Mouse (Mus musculus): Measurements from ENCODE around the gene Kcnj14.

Gene Kcnj14

GRCm38 (mm10) chr7:45824598-45824997 is at the start of gene Kcnj14:
Gene Kcnj14, minus strand, starts transcription at chr7:45824782.
- in situ Hi-C loops (cut with MboI, MseI): no loop called here

DNA sequence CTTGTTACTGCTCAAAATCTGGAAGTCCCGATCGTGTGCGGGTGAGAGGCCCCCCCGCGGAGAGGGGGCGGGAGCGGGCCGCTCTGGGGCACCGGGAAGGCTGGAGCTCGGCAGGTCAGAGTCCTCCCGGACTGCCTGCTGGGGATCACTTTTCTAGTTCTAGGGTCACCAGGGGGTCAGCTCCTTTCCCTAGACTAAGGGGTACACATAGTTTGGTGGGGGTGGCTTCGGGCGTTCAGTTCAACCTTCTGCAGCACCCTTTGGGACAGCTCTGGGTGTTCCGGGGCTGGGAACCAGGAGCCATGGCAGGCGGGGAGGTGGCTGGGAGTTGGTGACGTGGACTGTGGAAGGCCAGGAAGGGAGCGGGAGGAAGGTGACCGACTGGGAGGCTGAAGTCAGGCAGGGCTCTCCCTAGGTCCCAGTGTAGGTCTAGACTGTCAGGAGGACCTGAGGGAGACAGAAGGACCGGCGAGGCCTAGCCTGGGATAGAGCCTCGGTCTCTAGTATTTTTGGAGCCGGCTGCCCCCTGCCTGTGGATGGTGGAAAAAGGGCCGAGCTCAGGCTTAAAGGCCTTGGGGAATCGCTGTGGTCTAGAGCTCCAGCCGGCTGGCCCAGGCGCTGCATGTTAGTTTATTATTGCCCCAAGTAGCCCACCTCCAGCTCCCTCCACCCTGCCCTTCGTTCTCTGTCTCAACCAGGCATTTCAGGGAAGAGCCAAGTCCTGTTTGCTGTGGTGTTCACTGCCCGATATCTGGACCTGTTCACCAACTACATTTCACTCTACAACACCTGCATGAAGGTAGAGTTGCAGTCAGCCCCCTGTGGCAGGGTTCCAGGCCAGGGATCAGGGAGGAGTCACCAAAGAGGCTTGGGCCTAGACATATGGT is 48.7 kb upstream of the Kcnj14 start:
- in situ Hi-C loops (cut with MboI, MseI): no loop called here

- in situ Hi-C loops (cut with MboI, MseI): no loop called here
Measured at GRCm38 (mm10) chr7:45872624-45873023, 48.0 kb upstream of the Kcnj14 start, which contains the start of gene Kdelr1. Gene Kdelr1, plus strand, starts transcription at chr7:45872772.

DNA sequence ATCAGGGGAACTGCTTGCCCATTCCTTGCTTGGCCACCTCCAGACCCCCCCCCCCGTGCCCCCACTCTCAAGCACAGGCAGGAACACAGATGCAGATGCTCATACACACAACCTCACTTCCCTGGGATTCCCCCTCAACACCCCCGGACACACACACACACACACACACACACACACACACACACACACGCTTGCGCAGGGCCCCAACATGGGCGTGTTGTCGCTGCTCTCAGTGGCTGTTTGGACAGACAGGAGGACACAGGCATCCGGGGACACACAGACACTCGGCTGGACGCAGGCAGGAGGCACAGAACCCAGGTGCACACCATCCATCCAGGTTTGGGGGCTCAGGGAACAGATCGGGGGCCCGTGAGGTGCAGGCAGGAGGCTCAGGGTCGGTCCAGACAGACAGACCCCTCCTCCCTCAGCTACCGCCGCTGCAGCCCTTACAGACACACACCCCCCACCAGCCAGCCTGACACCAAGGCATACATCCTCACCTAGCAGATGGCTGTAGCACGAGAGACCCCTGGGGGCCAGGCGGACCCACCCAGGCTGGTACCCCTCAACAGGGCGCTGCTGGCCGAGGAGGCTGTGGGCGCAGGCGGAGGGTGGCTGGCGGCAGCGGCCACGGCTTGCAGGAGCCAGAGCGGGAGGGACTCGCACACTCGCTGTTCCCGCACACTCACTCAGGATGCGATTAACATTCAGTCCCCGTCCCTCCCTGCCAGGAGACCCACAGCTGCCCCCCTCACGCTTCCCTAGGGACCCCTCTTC is 45.9 kb upstream of the Kcnj14 start:
- in situ Hi-C loops (cut with MboI, MseI): no loop called here

DNA sequence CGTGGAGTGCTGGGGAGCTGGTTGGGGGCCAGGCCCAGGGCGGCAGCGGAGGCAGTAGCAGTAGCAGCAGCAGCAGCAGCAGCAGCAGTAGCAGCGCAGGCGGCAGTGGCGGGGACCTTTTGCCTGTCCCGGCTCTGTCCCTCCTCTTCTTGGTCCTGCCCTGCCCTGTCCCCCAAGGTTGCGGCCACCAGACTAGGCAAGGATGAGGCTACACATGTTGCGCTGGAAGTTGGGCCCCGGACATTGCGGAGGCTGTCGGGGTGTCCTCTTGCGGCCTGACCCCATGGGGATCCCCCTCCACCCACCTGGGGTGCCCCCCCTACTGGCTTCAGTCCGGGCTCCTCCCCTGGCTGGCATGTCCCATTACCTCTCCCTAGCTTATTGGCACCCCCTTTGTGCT is 45.2 kb upstream of the Kcnj14 start:
- in situ Hi-C loops (cut with MboI, MseI): no loop called here

DNA sequence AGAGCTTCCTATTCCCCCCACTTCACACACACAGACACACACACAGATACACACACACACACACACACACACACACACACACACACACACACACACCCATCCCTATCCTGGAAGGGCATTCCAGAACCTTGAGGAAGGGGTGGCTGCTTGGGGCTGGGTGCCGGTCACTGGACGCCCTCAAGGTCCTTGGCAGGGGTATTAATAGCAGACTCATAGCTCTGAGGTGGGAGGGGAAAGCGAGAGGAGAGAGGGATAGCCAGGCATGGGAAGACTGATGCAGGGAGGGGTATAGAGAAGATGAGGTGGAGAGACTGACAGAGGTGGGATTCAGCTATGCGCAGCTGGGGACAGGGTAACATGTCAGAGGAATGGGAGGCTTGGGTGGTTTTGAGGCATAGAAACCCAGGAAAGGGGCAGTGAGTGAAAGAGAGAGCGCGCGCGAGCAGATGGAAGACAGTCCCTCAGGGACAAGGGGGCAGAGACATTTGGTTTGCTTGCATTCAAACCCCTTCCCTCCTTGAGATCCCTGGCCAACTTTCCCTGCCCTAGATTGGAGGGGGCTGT is 44.6 kb upstream of the Kcnj14 start:
- in situ Hi-C loops (cut with MboI, MseI): no loop called here

- in situ Hi-C loops (cut with MboI, MseI): no loop called here
Measured at GRCm38 (mm10) chr7:45867871-45868270, 43.3 kb upstream of the Kcnj14 start.

DNA sequence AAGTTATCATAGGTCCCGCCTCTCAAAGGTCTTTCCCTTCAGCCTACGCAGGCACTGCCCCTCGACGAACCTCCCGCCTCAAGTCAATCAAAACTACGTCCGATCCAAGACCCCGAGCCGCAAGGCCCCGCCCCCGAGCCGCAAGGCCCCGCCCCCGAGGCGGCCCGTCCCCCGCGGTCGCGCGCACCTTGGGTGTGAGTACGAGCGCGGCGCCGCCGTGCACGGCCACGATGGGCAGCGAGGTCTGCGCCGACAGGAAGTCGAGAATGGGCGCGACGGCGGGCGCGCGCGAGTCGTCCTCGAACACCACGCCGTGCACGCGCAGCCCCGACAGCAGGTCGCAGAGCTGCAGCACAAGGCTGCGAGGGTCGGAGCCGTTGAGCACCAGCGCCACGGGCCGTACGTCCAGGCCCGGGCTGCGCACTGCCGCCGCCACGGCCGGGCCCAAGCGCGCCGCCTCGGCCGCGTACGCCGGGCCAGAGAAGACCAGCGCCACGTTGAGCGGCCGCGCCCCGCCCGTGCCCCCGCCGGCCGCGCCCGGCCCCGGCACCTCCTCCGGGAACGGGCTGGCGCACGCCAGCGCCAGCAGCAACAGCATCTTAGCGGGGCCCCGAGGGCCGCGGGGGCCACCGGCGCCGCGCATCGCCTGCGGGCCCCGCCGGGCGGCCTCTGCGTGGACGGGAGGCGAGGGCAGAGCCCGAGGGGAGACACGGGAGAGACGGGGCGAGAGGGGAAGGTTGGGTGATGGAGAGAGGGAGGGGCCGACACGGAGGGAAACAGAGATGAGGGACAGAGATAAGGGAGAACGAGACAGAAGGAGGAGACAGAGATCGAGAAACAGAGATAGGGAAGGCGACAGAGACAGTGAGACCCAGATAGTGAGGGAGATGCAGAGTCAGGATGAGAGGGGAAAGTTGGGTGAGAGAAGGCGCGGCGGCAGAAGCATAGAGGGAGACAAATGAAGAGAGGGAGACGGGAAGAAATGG is 41.6 kb upstream of the Kcnj14 start:
- in situ Hi-C loops (cut with MboI, MseI): no loop called here

GRCm38 (mm10) chr7:45864435-45864834 is 39.9 kb upstream of the Kcnj14 start:
- in situ Hi-C loops (cut with MboI, MseI): no loop called here

DNA sequence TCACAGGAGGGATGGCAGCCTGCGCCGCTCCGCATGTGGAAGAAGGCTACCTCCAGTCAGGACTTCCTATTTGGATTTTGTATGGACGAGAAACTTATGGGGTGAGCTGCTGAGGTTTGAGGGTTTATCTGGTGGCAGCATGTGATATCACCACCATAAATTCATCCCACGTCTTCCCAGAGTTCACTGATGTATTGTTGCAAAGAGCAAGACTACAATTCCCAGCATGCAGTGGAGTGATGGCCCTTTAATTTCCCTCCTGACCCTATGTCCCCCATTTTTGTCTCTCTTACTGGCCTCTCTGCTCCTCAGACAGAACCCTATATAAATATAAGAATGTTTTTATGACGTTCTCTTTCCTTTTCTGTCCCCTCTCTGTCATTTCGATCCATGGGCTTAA is 38.2 kb upstream of the Kcnj14 start:
- in situ Hi-C loops (cut with MboI, MseI): no loop called here

DNA sequence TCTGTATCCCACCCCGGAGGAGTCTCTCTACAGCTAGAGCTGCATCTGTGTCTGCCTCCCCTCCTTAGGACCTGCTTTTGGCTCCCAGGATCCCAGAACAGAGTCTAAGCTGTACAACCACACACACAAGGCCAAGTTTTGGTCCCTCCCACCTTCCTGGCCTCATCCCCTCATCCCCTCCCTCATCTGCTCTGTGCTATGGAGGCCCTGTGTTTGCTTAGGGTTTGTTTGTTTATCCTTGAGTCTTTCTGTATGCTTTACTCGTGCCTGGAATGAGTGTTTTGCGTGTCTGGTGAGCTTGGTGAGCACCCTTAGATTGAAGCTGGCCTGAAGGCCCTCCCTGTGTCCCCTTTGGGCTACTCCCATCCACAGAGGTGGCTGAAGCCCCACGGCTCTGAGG is 34.4 kb upstream of the Kcnj14 start:
- in situ Hi-C loops (cut with MboI, MseI): no loop called here

GRCm38 (mm10) chr7:45856950-45857901 is 32.6 kb upstream of the Kcnj14 start:
- in situ Hi-C loops (cut with MboI, MseI): no loop called here

DNA sequence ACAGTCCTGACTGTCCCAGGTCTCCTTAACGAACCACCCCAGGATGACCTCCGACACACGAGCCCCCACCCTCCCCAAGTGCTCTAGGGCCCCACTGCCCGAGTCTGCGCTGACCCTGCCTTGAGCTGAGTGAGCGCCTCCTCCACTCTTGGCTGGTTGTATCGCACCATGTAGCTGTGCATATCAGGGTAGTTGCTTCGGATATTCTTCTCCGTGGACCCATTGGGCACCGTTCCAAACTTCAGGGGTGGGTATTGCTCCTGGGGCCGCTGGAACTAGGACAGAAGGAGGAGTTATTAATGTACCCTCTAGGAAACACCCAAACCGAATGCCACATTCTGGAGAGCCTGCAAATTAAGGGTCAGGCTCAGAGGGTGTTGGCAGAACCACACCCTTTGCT is 28.5 kb upstream of the Kcnj14 start:
- in situ Hi-C loops (cut with MboI, MseI): no loop called here

- in situ Hi-C loops (cut with MboI, MseI): no loop called here
Measured at GRCm38 (mm10) chr7:45850661-45851060, 26.1 kb upstream of the Kcnj14 start.

DNA sequence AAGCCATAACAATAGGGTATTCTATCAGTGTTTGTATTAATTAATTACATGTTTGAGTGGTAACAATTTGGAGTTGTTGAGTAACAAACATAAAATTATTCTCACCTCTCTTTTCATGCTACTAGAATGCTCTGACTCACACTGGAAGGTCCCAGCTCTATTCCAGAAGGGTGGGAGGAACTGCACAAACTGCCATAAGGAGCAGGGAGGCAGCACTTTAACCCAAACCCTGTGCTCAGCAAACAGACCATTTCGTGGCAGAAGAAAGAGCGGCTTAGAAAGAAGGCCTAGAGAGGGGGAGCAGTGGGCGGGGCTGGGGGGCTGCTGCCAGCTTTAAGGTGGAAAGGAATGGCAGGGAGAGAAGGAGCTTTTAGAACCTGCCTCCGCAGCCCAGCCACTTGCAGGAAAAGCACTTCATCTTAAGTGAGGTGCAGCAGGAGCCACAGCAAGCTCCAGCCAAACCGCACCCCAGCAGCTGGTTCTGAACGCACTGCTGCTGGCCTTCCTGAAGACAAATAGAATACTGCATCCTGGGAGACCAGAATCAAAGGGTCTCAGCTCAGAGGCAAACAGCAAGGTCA is 24.0 kb upstream of the Kcnj14 start:
- in situ Hi-C loops (cut with MboI, MseI): no loop called here

GRCm38 (mm10) chr7:45842950-45843744 is 18.6 kb upstream of the Kcnj14 start:
- in situ Hi-C loops (cut with MboI, MseI): no loop called here

DNA sequence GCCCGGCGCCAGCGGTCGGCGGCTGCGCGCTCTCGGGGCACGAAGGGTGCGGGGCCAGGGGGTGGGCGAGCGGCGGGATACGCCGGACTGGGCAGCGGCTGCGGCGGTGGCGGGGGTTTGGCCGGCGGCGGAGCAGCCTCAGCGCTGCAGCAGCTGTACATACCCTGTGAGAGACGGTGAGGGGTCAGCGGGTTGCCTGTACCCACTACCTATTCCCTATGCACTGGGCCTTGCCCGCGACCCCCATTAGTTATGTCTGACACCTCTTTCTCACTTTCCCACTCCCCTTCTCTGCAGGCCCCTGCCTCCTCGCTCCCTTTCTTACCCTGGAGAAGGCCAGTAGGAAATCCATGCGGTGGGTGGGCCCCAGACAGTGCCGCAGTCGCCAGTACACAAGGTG is 9.3 kb upstream of the Kcnj14 start:
- in situ Hi-C loops (cut with MboI, MseI): no loop called here

DNA sequence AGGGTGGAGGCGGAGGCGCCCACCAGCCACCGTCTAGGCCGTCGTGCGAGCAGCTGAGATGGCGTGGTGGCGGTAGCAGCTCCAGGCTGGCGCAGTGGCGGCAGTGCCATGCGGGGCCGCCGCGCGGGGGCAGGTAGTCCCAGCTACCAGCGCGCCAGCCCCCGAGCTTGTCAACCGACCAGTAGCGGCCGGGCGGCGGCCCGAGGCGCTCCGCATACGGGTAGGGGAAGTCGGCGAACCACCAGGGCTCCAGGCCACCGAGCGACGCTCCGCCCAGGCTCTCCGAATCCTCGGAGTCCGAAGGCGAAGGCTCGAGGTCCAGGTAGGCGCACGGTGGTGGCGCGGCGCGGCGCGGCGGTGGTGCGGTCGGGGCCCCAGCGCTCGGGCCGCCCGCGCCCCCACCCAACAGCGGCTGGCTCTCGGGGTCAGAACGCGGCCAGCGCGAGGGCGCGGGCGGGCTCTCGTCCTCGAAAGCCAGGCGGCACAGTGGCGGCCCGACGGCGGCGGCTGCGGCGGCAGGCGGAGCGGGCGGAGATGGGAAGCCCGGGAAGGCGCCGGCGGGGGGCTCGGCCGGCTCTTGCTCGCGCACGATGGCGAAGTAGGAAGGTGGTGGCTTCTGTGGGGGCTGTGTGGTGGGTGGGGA is 8.7 kb upstream of the Kcnj14 start:
- in situ Hi-C loops (cut with MboI, MseI): no loop called here

Data from regulatory T cell (primary cell).